Mouse (Mus musculus): ENCODE measurements around the gene Pcsk5.
A peak's percentile ranks its signal among the peaks of the same experiment; 100 is the strongest.

Pcsk5 gene

DNA sequence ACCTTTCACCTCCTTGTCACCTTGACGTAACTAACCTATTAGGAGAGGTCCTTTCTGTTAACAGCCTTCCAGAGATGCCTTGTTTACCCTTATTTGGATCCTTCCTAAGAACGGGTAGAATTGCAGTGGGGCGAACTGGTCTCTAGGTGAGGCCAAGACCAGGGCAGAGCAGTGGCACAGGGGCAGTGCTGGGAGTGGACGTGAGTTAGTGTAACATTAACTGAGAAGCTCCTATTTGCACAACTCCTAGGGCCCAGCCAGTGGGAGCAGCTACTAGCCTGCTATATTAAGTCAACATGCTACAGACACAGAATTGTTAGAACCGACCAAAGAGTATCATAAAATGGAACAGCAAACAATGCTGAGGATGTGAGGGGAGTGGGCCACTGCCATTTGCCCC is 30.8 kb downstream of the Pcsk5 start:
- no peak for DNase-seq

- no peak for DNase-seq
Observed at GRCm38 (mm10) chr19:17800798-17801197, 36.6 kb downstream of the Pcsk5 start.

DNA sequence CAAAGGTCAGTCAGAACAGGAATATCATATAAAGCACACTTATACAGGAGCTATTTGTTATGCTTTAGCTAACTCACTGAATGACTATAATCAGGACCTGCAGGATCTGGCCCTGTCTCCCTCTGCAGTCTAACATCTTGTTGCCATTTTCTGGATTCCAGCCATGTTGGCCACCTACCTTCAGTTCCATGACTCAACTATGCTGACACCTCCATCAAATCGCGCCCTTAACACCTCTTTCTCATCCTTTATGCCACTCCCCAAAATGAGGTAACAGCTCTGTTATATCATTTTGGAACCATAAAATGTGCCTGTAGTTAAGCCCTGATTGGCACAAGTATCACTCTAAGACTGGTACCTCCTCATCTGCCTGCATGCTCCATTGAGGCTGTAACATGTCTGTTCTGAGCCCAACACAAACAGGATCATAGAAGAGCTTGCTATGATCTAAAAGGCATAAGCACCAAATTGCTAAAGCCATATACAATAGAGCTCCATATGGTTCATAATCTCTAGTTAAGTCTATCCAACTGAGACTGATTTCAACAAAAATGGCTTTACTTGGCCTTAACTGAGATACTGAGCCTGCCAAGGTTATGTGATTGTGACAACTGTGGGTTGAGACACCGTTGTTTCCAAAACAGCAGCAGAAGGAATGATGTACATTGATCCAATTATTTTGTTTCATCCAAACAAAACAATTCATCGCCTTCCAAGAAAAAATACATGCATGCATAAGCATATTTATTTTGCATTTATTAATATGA is 37.8 kb downstream of the Pcsk5 start:
- no peak for DNase-seq

DNA sequence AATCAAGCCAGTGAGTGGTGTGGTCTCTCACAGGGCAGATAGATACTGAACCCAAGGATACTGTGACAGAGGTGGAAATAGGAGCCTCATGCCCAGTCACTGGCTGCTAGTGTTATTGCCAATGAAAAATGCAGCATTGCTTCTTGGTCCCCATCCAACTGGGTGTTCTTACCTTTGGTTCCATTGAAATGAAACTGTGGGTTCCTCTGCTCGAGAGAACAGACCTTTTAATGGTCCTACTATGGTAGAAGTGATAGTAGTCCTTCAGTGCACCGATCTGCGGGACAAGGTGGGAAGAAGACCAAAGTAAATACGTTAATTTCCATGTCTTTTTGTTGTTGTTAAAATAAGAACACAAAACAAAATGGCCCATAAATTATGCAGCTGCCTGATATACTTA is 44.0 kb downstream of the Pcsk5 start:
- no peak for DNase-seq

DNA sequence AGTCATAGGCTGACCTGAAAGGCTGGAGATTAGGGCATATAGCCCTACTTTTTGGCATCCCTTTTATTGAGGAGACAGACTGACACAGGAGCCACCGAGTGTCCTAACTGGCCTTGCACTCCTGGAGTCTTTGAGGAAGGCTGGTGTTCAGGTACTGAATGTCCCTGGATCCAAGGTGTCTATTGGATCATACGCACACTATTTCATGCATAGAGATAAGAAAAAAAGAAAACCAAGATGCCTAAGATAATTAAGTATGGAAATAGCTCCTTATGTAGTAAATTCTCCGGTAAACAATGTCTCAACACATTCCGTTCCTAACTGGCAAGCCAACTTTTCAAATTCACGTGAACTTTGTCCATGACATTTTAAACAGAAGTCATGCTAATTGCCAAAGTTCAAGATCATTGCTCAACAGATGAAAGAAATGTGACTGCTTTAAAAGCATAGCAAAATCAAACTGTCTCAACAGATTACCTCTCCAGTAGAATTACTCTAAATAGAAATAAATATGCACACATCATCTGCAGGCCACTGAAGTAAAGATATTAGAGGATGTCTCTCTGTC is 45.9 kb downstream of the Pcsk5 start:
- DNase-seq, result peak; percentile 34 to 73

GRCm38 (mm10) chr19:17788617-17789317 is 48.7 kb downstream of the Pcsk5 start:
- DNase-seq, result no peak

DNA sequence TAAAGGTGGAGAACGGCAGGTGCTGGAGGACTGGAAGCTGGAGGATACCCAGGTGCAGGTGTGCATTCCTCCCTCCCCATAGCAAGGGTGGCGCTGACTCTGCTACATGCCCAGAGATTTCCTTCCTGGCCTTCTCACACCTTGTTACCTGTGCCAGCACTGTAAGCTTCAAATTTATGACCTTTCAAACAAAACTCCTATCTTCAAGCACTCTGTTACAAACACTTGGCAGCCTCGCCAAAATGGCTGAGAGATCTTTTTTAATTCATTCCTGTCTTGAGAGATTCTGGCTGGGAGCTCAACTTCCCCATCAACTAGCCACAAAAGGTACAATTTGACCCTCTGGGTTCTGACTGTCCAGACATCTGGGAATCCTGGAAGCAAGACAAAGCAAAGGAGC is 50.7 kb downstream of the Pcsk5 start:
- DNase-seq, result no peak

- no peak for DNase-seq
Observed at GRCm38 (mm10) chr19:17784401-17785192, 52.8 kb downstream of the Pcsk5 start.

DNA sequence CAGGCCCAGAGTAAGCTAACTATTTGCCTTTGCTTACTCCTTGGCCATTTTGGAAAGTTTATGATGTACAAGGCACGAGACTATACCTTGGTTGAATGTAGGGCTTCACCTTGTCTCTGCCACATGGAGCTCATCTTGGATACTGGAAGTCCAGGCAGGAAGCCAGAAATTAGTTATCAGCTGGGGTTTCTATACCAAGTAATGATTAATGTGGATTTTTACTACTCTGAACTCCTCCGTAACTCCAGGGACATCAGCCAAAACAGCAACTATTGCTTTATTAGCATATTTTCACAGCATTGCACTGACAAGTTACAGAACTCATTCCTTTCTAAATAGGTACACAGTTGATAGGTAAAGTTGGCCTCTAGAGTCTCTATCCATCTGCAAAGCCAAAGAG is 54.2 kb downstream of the Pcsk5 start:
- peak; percentile 28 to 37 for DNase-seq

DNA sequence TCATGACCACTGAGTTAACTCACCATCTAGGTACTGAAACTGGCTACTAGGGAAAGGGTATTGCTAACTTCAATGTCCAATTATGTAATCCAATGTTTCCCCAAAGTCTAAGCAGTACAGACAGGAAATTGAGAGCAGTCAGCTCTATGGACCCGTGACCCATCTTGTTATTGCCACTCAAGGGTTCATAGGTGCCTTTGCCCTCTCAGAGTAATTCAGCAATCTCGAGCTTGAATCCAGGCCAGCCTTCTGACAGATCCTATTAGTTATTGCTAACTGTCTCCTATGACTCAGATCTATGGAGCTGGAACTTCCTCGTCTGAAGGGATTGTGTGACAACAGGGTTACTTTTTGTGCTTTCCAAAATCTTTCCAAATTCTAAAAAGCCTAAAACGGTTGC is 56.1 kb downstream of the Pcsk5 start:
- DNase-seq, result peak; percentile 73 to 83

- DNase-seq, result no peak
Observed at GRCm38 (mm10) chr19:17775943-17776342, 61.5 kb downstream of the Pcsk5 start.

DNA sequence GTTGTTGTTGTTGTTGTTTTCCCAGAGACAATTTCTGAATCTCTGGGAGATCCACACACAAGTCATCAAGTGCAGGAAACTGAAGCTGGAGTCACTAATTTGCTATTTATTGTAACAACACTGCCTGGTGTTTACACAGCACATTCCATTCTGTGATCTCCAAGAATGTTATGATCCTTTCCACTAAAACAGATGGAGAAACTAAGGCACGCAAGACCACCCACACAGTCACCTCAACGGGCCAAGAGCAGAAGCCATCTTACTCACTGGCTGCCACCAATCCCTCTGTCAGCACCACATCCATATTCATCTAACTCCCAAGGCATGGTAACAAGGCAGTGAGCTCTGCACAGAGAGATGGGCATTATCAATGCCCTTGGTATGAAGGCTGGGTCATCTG is 62.3 kb downstream of the Pcsk5 start:
- no peak for DNase-seq

DNA sequence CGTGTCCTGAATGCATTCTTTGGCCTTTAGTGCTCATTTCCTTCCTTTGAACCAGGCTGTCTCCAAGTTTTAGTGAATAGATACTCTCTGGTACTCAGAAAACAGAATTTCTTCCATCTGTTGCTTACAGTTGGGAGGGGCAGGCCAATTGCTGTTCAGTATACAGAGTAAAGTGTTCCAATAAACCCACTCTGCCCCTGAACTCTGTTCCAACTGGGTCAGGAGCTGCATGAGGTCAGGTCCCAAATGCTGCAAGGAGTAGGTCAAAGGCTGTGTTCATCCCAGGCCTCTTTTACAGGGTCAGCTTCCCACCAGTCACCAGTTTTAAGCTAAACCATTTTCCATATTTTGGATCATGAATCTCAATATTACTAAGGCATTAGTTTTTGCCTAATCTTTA is 63.4 kb downstream of the Pcsk5 start:
- no peak for DNase-seq

GRCm38 (mm10) chr19:17769610-17770399 is 67.6 kb downstream of the Pcsk5 start:
- DNase-seq, result peak in 1 of 2 experiments; percentile 18

- no peak for DNase-seq
Observed at GRCm38 (mm10) chr19:17765001-17765400, 72.4 kb downstream of the Pcsk5 start.

DNA sequence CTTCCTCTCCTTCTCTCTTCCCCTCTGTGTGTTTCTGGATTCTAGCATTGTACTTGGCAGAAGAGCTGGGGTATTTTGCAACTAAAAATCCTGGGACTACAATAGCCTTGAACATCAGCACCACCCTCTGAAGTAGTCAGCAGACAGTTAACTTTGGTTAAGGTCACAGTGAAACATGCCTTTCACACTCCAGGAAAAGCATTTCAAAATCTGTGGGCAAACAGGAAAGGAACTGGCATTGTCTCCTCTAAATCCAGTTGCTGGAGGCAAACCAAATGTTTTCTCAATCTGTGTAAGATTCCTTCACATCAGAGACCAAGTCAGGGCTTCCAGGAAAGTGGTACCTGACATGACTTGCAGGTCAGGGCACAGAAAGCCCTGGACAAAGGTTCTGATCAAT is 74.7 kb downstream of the Pcsk5 start:
- no peak for DNase-seq

GRCm38 (mm10) chr19:17761678-17762077 is 75.8 kb downstream of the Pcsk5 start:
- no peak for DNase-seq

- peak in 1 of 2 experiments; percentile 23 for DNase-seq
Observed at GRCm38 (mm10) chr19:17752841-17753240, 84.6 kb downstream of the Pcsk5 start.

DNA sequence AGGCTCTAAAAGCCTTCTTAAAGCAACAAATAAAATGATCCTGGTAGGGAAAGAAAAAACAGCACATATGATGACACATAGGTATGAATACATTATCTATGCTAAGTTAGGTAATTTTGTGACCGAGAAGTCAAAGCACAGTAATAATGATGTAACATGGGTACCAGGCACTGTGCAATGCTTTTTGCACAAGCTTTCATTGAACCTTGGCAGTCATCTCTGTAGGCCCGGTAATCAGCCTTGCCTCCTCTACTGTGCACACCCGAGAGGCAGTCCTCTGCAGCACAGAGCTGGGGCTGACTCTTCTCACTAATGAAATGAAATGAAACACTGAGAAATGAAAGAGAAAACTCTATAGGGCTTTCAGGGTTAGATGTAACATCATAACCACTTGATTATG is 89.1 kb downstream of the Pcsk5 start:
- DNase-seq, result no peak

DNA sequence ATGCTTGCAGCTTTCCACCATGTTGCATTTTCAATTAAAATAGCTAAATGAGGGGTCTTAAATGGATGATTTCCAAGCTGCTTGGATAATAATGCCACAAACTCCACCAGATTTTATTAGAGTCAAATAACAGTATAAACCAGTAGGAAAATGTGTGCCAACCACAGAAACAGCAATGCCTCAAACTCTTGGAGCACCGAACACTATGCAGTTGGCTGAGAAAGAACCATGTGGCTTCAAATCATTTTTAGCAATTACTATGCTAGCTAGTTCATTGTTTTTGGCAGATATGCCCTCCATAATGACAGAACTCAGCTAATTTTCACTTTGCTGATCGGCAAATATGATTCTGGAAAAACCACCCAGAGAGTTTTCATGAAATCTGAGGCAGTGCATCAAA is 92.1 kb downstream of the Pcsk5 start:
- no peak for DNase-seq

- DNase-seq, result peak; percentile 50 to 69
Observed at GRCm38 (mm10) chr19:17744474-17745069, 92.9 kb downstream of the Pcsk5 start.

- no peak for DNase-seq
Observed at GRCm38 (mm10) chr19:17741465-17741864, 96.0 kb downstream of the Pcsk5 start.
